Mouse (Mus musculus): Measurements from ENCODE around the gene Akap13.
"Not testable (repeated sequence)": the region's sequence is repeated elsewhere in the genome, so short reads cannot be mapped to it uniquely, and the experiment has no call there.

Akap13 gene

DNA sequence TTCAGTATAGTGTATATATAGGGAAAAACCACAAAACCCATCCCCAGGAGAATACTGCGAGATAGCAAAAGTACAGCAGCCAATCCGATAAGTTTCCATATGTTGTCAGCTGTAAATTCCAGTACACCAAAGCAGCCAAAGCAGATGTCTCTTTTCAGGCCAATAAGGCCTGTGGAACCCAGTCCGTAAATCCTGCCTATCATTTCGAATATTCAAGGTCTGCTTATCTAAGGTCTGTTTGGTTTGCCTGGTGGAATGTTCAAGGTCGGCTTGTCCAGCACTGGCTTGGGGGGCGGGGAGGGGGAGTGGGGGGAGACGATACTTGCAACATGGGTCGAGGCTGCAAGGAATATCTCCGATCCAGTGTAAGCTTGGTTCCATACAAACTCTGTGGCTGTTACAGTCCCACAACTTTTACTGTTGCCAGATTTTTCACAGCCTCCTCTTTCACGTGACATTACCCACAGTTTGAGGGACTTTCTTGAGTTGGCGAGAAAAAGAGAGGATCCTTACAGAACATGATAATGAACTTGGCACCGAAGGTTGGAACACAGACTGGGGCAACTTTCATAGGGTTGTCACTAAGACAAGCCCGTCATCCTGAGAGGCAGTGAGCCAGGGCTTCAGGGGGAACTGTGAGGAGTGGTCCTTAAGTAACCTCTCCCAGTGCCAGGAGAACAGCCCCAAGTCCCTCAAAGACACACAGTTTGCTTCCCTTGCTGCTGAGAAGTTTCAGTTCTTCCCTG lies 335.9 kb downstream of the Akap13 start:
- DNase-seq (ENCODE audit: low spot score in 2 of 2), result not testable (repeated sequence)

DNA sequence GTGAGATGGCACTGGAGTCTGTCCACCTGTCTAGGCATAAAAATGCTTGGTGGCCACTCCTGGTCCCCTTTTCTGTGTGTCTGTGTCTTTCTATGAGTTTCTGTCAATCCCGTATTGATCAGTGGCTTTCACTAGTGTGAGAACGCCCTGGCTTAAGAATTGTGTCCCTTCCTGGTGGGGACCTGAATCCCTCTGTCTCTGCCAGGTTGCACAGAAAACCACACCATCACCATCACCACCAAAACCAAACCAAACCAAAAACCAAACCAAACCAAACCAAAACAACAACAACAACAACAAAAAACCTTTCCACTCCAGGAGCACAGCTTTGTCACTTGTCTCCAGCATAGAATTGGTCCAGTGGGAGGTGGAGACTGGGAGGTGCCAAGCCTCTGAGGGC lies 337.8 kb downstream of the Akap13 start:
- DNase-seq (ENCODE audit: low spot score in 2 of 2), result no peak

DNA sequence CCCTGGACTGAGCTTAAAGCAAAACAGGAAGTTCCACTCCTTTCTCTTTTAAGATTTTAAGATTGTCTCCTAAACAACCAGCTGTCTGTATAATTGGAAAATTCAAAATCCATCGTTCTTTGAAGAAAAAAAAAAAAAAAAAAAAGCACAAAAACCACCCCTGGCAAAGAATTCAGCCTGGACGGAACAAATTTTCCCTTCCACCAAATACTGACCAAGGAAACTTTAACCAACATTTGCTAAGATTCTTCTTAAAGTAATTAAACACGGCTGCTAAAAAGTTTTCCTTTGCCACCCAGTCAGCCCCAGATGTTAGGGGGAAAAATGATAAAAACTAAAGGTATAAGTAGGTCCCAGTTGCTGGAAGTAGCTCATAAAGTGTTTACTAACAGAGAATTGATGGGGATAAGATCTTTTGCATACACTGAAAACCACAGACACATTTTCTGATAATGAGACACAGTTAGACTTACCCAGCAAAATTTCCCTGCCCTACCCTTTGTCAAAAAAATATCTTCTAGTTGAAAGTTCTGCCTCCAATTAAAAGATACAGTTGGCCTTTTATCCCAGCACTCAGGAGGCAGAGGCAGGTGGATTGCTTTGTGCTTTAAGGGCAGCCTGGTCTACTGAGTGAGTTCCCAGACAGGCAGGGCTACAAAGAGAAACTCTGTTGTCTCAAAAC lies 338.5 kb downstream of the Akap13 start:
- DNase-seq (ENCODE audit: low spot score in 2 of 2), result peak in 1 of 2 experiments; percentile 28

GRCm38 (mm10) chr7:75795106-75795505 lies 339.8 kb downstream of the Akap13 start:
- DNase-seq (ENCODE audit: low spot score in 2 of 2), result peak; percentile 75 to 76

DNA sequence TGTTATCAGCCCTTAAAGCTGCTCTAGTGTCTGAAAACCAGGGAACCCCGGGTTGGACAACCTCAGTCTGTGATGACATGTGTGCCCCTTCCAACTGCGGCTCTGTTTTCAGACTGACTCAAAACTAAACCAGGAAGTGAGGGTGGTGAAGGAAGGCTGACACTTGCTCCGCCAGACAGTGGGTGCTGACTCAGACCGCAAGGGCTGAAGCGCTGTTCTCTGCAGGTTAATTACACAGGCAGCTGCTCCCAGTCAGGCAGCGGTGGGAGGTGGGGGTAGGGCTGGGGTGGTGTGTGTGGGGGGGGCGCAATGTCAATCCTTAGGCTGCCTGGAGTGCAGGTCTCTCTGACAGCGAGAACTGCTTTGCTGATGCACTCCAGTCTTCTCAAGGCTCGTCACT lies 341.1 kb downstream of the Akap13 start:
- DNase-seq (ENCODE audit: low spot score in 2 of 2), result peak; percentile 81

DNA sequence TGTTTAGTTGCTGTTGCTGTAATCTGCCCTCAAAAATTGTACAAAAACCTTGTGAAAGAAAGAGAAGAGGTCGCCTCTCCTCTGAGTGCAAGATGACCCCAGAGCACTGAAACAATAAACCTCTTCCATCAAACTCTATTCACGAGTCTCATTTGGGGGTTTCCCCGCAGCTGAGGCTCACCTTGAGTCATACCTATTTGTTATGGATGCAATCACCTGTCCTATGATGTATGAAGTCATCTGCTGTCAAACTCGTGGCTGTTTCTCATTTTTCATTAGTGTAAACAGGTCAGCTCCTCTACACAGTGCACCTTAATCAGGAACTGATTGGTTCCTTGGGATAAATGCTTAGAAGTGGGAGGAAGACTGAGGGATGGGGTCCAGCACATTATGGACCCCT lies 345.2 kb downstream of the Akap13 start:
- no peak for DNase-seq (ENCODE audit: low spot score in 2 of 2)

DNA sequence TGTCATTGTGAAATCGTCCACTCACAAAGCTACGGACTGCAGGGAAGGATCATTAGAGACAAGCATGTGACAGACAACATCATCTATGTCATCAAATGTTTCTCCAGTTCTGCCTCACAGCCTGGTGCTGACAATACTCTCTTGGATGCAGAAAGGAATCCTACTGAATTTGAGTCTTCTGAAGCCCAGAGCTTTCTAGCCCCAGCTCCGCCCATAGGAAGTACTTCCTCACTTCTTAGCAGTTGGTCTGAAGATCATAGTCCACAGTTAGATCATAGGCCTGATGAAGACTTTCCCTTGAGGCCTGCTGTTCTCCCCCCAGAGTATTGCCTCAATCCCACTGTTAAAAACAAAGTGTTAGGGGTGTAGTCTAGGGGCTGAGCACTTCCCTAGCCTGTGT lies 345.7 kb downstream of the Akap13 start:
- DNase-seq (ENCODE audit: low spot score in 2 of 2), result no peak

DNA sequence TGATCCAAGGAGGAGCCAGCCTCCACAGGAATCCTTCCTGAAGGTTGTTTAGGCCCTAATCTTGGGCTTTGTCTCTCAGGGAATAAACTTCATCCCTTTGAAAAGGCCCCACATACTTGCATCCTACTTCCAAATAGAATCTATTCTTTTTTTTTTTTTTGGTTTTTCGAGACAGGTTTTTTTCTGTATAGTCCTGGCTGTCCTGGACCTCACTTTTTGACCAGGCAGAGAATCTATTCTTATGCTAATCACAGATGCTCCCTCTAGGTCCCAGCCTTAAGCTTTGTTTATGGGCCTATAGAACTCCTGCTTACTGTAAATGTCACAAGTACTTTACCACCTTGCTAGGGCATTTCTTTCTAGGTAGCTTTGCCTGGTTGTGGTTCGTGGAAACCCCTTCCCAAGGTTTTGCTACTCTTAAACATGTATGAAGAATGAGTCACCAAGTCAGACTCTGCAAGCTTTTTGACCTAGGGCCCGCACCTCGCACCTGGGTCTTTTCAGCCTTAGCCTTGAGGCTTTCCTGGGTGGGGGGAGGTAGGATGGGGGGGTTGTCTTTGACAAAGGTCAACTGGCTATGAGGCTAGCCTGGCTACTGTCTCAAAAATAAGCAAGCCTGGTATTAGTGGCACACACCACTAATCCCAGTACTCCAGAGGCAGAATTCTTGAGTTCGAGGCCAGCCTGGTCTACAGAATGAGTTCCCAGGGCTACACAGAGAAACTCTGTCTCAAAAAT lies 346.5 kb downstream of the Akap13 start:
- DNase-seq (ENCODE audit: low spot score in 2 of 2), result no peak

GRCm38 (mm10) chr7:75802887-75803286 lies 347.6 kb downstream of the Akap13 start:
- DNase-seq (ENCODE audit: low spot score in 2 of 2), result no peak

Data from natural killer cell, adult 2 months (primary cell).